Mouse (Mus musculus) heart, postnatal 0 days (tissue): ENCODE measurements at regions not wholly inside any gene's neighbourhood (a gene's known extent, or its start where the extent isn't known, plus 50 kb on each side); places are given as distances from the start of the nearest gene placed in this dataset.

Experiments used
- ATAC-seq: fragments of 200-750 bp; cut with Nextera tagmentation; 2 replicates; pipeline ENCODE4 v1.8.0; 2017; ENCODE audit warnings: low read depth, moderate number of reproducible peaks, moderate library complexity; ENCODE audit not compliant: insufficient read depth
- DNase-seq: peaks from one replicate; pipeline ENCODE4 v3.0.0-alpha.2; 2016; ENCODE audit warnings: low spot score
- H3K27ac ChIP-seq: fragments of 300-500 bp; sonication (generic); 2 replicates; pipeline ENCODE4 v1.5.1; 2014; ENCODE audit warnings: low read depth, mild to moderate bottlenecking
- H3K27me3 ChIP-seq: fragments of 300-500 bp; sonication (generic); 2 replicates; pipeline ENCODE4 v1.6.1; 2014; ENCODE audit warnings: low read length, mixed read lengths; ENCODE audit not compliant: control insufficient read depth, insufficient read depth
- H3K36me3 ChIP-seq: fragments of 300-500 bp; sonication (generic); replicated peaks from 2 replicates; pipeline ENCODE4 v1.6.1; 2014; ENCODE audit warnings: low read length, mixed read lengths; ENCODE audit not compliant: control insufficient read depth, insufficient read depth
- H3K4me1 ChIP-seq: fragments of 300-500 bp; sonication (generic); 2 replicates; pipeline ENCODE4 v1.6.1; 2014; ENCODE audit warnings: antibody characterized with exemption; ENCODE audit not compliant: control insufficient read depth, insufficient read depth
- H3K4me2 ChIP-seq: fragments of 300-500 bp; sonication (generic); 2 replicates; pipeline ENCODE4 v1.6.1; 2014; ENCODE audit warnings: low read depth, mild to moderate bottlenecking, low read length, moderate library complexity
- H3K4me3 ChIP-seq: fragments of 300-500 bp; sonication (generic); 2 replicates; pipeline ENCODE4 v1.5.1; 2014; ENCODE audit warnings: low read depth, low read length
- H3K9ac ChIP-seq: fragments of 300-500 bp; sonication (generic); replicated peaks from 2 replicates; pipeline ENCODE4 v1.6.1; 2014; ENCODE audit warnings: low read depth, low read length, mixed read lengths
- H3K9me3 ChIP-seq: fragments of 300-500 bp; sonication (generic); replicated peaks from 2 replicates; pipeline ENCODE4 v1.6.1; 2016; ENCODE audit warnings: low read length; ENCODE audit not compliant: control insufficient read depth
- CTCF ChIP-seq: IDR thresholded peaks from 2 replicates; pipeline ENCODE4 v1.5.1; 2016; ENCODE audit warnings: antibody characterized with exemption, control low read depth, low read depth
- EP300 ChIP-seq: IDR thresholded peaks from 2 replicates; pipeline ENCODE4 v1.6.1; 2016; ENCODE audit warnings: antibody characterized with exemption, low read depth
- WGBS: fragments of 180-500 bp; shearing (Covaris S2); extraction: QIAGEN DNeasy Blood & Tissue Kit; methylation state at CpG from one replicate; pipeline ENCODE4 v1.1.7; 2014; 5-methylcytosine and 5-hydroxymethylcytosine counted together

DNA sequence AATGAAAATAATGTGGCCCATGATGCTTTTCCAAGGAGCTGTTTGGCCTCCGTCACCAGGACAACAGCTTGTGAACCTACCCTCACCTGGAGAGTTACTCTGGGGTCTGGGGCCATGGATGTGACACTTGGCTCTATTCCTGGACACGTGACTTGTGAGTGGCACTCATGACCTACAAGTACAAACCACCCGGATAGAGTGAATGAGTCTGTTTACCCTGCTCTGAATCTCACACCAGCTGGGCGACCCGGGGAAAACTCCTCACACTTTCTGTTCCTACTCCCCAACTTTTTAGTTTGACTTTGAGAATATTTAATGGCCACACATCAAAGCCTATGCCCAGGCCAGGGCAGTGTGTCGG lies 84.0 kb downstream of the Gm11011 start:
- Histone ChIP-seq H3K9ac (no peak overlapping the region), H3K4me3 (no peak overlapping the region), H3K9me3 (no peaks in the 10 kb centered on the region), H3K4me1 (no peaks in the 10 kb centered on the region), H3K27me3 (no peaks in the 10 kb centered on the region), H3K36me3 (no peaks in the 10 kb centered on the region), H3K4me2 (no peak overlapping the region), H3K27ac (no peak overlapping the region)
- DNase-seq (no peak), ATAC-seq (no peak)
- TF ChIP-seq EP300 (no peak), CTCF (no peak)
- 76% methylated on average over 6 of the region's 6 CpGs for WGBS

DNA sequence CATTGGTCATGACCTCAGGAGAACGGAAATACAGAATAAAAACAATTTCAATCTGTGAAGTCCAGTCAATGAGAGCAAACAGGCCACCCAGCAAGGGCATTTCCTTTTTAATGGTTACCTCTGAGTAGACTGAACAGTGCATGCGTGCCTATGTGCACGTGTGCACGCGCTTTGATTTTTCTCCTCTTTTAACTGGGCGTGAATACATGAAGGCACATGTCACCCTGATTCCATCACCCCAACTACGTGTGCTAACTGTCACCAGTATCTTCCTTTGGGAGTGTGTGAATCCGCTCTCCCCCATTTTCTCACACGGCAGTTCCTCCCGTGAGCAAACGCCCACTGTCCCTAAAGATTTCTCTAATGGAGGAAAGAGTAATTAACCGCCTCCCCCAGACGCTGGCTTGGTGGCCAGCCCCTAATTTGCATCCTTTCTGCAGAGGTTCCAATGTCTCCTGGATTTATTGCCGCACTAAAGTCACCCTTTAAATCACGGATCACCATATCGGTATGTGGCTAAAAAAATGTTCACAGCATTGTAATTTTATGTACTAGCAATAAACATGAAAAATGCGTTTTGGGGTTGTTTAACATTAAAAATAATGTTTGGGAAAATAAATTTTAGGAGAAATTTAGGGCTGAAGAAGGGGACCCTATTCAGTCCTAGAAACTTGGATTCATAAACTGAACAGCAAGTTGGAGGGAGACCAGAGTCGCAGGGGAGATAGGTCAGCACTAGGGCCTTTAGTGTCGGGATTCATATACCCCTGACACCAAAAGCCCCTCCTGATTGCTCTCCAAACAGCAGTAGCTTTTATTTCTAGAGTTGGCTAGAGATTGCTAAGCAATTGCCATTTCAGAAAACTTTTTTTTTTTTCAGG lies 84.6 kb downstream of the Gm11011 start:
- Histone ChIP-seq H3K4me1 (no peaks in the 10 kb centered on the region), H3K27ac (no peak overlapping the region), H3K9ac (no peak overlapping the region), H3K27me3 (no peaks in the 10 kb centered on the region), H3K4me2 (no peak overlapping the region), H3K36me3 (no peaks in the 10 kb centered on the region), H3K9me3 (no peaks in the 10 kb centered on the region), H3K4me3 (no peak overlapping the region)
- no peak for TF ChIP-seq EP300
- TF ChIP-seq CTCF = no peak
- DNase-seq = no peak
- no peak for ATAC-seq
- 83% methylated on average over 19 of the region's 19 CpGs for WGBS

DNA sequence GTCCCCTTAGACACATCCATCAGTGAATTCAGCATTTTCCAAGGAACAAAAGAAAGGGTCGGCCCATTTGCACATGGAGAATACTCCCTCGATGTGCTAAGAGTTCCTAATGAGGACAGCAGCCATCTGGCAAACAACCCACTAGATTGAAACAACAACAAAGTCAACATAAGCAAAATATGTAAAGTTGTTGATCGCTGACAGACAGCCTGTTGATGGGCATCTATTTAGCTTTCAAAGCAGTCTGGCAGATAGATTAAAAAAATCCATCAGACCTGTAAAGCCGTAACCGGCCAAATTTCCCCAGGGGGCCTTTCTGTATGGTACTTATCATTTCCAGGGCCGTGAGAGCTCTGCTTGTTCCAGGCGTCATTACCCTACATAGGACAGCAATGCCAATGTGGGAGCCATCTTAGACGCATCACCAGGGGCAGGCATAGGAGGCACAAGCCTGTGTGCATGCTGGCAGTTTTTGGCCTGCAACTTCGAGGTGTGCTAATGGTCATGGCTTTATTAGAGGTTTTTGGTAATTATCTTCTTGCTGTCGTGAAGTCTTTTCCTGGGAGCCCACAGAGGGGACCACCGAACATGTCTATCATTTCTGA lies 85.7 kb downstream of the Gm11011 start:
- H3K9me3 ChIP-seq = no peaks in the 10 kb centered on the region
- ATAC-seq (no peak), DNase-seq (no peak)
- no peaks in the 10 kb centered on the region for H3K27me3 ChIP-seq
- no peak overlapping the region for H3K4me3 ChIP-seq
- H3K4me1 ChIP-seq = no peaks in the 10 kb centered on the region
- H3K36me3 ChIP-seq = no peaks in the 10 kb centered on the region
- no peak overlapping the region for H3K9ac ChIP-seq
- no peak for TF ChIP-seq EP300
- no peak for TF ChIP-seq CTCF
- WGBS = 86% methylated on average over 11 of the region's 11 CpGs
- no peak overlapping the region for H3K4me2 ChIP-seq
- H3K27ac ChIP-seq = no peak overlapping the region

DNA sequence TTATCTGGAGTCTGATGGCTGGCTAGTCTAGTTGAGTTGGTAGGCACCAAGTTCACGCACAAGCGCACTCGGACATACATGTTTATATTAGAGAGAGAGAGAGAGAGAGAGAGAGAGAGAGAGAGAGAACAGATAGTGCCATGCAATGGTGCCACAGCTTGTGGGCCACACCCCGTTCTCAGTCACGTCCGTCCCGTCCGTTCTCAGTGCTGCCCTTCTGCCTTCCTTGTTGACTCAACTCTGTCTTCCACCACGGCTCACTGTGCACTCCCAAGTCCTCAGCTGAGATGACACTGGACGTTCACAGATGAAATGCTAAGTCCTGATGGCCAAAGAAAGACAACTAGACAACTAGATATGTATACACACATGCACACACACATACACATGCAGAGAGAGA lies 92.2 kb downstream of the Gm11011 start:
- Histone ChIP-seq H3K4me1 (no peaks in the 10 kb centered on the region), H3K36me3 (no peaks in the 10 kb centered on the region), H3K4me2 (no peak overlapping the region), H3K9me3 (no peaks in the 10 kb centered on the region), H3K27me3 (no peaks in the 10 kb centered on the region), H3K9ac (no peak overlapping the region), H3K4me3 (no peak overlapping the region), H3K27ac (no peak overlapping the region)
- ATAC-seq = no peak
- DNase-seq = no peak
- no peak for TF ChIP-seq EP300
- TF ChIP-seq CTCF = no peak
- WGBS = 91% methylated on average over 10 of the region's 10 CpGs

DNA sequence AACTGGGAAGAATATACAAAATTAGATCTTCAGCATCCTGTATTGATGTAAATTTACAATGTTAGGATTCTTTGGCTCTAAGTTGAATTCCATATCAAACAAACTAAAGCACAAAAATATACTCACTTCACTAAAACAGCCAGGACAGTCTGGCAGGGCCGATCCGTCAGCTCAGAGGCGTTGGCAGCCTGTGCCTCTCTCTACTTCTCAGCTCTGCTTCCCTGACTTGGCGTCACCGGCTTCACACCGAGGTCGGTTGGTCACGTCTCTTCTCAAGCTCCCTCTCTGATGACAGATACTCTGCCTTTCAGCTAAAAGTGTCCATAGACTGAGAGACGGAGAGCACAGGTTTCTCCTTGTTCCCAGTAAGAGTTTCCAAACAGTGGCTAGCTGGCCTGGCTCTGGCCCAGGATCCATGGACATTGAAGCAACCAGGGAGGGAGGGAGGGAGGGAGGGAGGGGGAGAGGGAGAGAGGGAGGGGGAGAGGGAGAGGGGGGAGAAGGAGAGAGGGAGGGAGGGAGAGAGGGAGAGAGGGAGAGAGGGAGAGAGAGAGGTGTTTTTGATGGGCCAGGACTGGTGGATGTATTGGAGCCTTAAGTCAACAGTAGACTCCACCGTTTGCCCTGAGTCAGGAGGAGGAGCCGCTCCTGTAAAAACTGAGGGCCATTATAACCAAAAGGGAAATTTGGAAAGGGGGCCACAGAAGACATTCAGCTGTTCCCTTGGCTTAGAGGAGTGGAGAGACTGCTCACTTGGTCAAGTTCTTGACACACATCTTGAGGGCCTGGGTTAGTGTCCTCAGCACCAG lies 92.8 kb downstream of the Gm11011 start:
- no peak overlapping the region for H3K4me3 ChIP-seq
- H3K9ac ChIP-seq = no peak overlapping the region
- H3K9me3 ChIP-seq = no peaks in the 10 kb centered on the region
- H3K4me1 ChIP-seq = no peaks in the 10 kb centered on the region
- TF ChIP-seq CTCF (no peak), EP300 (no peak)
- 34% methylated on average over 11 of the region's 11 CpGs for WGBS
- no peak overlapping the region for H3K4me2 ChIP-seq
- ATAC-seq (no peak), DNase-seq (no peak)
- no peak overlapping the region for H3K27ac ChIP-seq
- H3K27me3 ChIP-seq = no peaks in the 10 kb centered on the region
- no peaks in the 10 kb centered on the region for H3K36me3 ChIP-seq
